Mouse (Mus musculus): ENCODE data around the gene Anxa2. TPM values are rescaled to one million over a fixed set of nuclear protein-coding genes. Genes with fewer than 3 reads are reported as not detected.

The Anxa2 gene
- total RNA-seq, 4 experiments from 2014 or later, result 48.1 to 87.1 (median 65.2) TPM

DNA sequence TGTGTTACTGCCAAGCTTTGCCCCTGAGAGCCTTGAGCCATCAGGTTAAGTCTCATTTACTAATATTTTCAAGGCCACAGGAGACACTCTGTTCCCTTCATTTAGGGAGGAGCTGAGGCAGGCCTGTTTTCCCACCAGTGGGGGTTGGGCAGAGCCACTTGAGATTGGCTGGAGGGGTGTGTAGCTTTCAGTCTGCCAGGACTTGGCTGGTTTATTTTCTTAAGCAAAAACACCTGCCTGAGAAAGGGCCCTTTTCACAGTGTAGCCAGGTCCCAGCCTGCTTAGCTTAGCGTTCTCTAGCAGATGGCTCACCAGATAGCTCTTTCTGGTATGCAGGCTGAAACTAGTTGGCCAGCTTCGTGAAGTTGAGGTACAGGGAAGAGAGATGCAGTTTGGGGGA is 5.6 kb downstream of the Anxa2 start:
- DNase-seq (ENCODE audit: low spot score), result no peak

DNA sequence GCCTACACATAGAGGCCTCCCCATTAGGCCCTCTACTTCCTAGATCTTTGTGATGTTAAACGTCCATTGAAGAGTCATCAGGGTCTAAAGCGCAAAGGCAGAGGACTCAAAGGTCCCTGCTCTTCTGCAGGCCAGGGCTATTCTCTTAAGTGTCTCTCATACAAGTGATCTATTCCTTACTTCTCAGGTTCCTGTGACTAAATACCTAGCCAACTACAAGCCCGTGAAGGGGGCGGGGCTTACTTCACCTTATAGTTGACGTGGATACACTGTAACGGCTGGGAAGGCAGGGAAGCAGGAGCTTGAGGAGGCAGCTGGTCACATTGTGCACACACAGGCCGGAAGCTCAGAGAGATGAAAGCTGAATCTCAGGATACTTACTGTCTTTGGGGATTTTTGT is 6.5 kb downstream of the Anxa2 start:
- DNase-seq (ENCODE audit: low spot score), result no peak

DNA sequence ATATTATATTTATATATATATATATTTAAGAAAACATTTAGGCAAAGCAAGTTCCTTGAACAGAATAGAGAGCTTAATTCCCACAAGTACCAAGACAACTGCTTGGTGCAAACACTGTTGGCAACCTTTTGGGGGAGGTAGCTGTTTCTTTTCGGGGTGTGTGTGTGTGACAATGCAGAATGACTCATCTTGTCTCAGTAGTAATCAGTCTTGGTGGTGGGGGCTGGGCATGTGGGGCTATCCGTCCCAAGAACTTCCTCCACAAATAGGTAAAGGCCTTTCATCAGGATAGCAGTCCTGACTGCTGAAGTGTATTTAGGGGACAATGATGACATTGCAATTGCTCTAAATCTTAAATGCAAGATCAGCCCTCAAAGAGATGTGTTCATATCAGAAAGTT is 9.6 kb downstream of the Anxa2 start:
- DNase-seq (ENCODE audit: low spot score), result no peak

DNA sequence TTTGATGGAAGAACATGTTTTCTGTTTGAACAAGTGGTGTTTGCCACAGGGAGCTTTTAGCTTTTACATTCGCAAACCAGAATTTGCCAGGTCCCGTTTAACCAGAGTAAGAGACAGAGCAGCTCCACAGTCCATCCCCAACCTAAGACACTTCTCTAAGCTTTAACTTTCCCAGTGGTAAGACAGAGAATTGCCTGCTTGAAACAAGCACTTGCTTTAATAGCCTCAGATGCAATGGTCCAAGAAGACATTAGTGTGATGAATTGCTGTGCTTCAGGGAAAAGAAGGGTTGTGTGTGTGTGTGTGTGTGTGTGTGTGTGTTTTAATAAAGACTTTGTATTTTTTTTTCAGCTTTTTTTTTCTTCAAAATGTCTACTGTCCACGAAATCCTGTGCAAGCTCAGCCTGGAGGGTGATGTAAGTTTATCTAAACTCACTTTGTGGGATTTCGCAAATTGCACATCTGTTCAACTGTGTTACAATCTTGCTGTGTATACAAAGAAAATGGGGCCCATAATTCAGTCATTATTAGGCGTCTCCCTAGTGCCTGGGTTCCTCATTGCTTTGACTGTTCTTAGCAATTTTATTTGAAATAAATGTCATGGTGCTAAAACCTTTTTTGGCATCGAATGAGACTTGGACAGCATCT is 10.8 kb downstream of the Anxa2 start:
- no peak for DNase-seq (ENCODE audit: low spot score)

DNA sequence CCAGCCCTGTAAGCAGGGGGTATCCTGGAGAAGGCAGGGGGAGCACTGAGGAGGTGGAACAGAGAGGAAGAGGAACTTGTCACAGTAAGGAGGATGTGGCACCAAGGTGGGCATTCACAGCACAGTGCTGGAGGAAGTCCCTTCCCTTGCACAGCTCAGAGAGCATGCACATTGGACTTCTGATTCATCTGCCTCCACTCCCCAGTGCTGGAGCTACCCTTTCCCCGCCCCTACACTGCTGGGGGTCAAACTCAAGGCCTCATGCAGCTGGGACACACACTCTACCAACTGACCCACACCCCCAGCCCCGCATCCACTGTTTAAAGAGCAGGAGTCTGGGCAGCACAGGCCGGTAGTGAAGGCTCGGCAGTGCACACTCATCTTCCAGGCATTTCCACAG is 12.7 kb downstream of the Anxa2 start:
- DNase-seq (ENCODE audit: low spot score), result no peak

DNA sequence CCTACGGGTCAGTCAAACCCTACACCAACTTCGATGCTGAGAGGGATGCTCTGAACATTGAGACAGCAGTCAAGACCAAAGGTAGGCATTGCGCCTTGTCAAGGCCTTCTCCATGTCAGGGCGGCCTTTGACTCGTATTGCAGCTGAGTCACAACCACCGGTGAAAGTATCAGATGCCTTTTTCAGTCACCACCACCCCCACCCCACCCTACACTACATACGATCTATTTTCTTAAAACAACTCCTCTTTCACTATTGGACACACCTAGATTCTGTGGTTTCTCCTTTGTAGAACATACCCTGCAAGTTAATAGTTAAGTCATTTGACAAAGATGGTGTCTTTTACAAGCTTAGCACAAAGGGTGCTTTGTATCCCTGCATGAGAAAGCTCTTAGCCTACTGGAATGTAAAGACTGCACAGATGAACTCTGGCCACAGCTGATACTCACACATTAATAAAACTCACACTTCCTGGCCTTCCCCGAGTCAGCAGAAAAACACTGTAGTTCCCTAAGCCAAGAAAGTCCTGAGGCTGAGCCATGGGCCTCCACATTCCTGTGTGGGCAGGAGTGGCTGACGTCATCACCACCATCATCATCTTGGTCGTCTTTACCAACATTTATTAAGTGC is 14.0 kb downstream of the Anxa2 start:
- DNase-seq (ENCODE audit: low spot score), result no peak

DNA sequence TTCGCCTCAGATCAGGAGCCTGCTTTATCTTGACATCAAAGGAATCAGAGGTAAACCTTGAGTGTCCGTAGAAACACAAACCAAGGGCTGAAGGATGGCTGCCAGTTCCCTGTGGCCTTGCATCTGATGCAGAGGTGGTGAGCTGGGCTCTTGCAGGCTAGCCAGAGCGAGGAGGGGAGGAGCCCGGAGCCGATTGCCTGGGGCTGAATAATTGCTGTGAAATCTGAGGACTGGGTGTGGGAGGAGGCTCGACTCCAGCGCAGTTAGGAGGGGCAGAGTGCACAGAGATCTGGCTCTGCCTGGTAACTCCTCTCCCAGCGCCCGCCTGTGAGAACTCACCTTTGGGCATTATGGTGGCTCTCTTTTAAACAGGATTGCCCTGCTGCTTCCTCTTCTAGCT is 15.6 kb downstream of the Anxa2 start:
- no peak for DNase-seq (ENCODE audit: low spot score)

DNA sequence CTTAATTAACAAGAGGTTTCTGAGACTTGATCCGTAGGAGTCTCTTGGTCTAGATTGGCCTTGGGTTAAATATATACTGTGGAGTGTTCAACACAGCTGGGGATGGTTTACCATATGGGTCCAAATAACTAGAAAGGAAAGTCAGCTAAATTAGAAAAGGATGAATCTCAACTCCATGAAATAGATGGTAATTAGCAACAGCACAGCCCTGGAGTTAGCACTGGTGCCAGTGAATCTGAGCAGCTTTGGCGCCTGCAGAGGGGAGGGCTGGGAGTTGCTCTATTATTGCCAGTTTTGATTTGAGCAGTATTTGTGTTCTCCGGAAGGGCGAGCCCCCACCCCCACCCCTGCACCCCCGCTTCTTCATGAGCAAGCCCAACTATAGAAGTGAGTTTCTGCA is 16.9 kb downstream of the Anxa2 start:
- DNase-seq (ENCODE audit: low spot score), result no peak

DNA sequence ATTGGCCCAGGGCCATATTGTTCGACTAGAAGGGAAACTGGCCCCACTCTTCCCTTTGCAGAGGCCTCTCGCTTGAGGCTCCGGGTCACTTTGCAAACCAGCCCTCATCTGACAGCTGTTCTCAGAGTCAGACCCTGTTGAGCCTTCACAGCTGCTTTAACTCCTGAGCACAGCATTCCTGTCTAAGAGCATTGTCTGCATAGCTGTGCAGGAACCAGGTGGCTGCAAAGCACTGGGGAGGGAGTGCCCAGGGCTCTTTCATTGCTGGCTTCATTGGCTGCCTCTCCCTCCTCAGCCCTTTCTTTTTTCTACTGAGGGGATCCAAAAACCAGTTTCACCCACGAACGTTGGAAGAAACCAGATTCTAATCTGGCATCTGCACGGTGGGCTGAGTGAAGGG is 17.5 kb downstream of the Anxa2 start:
- no peak for DNase-seq (ENCODE audit: low spot score)

DNA sequence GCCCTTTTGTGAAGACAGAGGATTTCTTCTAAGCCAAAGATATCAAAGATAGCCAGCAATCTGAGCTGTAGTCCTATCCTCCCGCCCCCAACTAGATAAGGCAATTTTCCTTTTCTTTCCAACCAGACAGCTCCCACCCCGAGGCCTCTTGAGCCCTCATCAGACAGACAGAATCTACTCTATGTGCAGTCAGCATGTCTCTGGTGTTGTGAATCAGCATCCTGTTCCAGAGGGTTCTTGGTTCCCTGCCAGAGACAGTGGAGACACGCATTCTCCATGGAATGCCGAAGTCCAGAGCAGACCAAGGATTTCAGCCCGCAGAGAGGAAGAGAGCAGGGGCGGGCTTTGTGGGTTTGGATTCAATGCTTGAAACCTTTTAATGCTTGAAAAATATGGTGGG is 19.3 kb downstream of the Anxa2 start:
- peak; percentile 91 for DNase-seq (ENCODE audit: low spot score)

DNA sequence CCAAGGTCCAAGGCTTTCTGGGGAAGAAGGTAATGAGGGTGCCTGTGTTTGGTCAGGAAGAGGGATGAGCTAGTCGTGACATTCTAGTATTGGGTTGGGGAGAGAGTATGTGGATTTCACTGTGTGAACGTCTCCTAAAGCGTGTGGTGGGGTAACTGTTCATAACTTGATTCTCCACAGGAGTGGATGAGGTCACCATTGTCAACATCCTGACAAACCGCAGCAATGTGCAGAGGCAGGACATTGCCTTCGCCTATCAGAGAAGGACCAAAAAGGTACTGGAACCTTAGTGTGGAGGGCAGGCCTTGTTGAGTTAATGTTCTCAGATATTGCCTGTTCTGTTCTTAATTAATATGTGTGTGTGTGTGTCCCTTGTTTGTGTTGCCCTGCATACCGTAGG is 22.5 kb downstream of the Anxa2 start:
- DNase-seq (ENCODE audit: low spot score), result no peak

DNA sequence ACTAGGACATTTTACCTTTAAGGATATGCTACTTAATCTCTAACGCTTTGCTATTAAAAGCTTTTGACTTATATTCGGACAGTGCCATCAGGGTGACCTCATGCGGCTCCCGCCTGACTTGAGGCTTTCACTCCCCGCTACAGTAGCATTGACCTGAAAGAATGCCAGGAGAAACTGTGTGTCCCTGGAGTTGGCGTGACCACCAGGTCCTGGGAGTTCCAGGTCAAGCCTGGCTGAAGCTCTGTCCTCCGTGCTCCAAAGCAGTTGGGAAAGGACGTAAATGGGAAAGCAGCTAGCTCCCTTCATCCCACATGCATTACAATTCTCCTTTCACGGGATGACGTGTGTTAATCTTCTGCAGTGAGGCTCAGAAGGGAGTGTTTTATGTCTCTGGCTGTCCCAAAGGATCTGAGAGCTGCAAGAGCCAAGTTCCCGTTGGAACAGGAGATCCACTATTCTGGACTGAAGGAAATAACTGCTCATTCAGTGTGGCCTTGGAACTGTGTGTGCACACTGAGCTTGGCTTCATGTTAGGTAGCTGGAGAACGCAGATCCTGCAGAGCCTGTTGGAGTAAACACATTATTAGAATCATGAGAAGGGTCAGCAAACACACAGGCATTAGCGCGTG is 23.9 kb downstream of the Anxa2 start:
- DNase-seq (ENCODE audit: low spot score), result peak; percentile 77

DNA sequence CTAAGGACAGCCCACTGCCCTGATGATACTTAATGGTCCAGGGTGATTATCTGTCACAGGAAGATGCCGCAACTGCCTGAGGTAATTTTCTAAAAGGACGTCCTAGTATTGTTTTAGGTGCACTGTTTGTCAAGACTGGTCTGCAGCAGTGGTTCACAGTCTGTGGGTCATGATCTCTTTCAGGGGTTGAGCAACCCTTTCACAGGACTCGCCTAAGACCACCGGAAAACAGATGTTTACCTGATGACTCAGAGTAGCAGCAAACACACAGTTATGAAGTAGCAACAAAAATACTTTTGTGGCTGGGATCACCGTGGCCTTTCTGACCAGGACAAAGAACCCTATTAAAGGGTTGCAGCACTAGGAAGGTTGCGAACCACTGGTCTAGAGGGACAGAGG is 24.4 kb downstream of the Anxa2 start:
- DNase-seq (ENCODE audit: low spot score), result no peak

DNA sequence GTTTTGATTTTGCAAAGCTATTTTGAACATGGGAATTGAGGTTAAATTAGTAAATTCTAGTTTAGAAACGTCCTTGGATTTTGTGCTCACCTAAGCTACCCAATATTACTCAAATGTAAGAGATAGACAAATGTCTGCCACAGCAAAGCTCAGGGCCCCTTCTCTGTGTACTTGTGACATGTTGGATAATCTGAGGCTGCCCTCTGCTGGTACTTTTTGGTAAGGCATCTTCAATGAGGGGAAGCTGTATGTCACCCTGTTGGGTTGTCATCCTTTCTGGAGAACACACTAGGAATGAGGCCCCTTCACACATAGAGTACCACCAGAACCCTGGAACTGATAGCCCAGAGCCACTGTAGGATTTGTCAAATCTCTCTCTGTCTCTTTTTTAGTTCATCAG is 26.9 kb downstream of the Anxa2 start:
- peak; percentile 92 for DNase-seq (ENCODE audit: low spot score)

DNA sequence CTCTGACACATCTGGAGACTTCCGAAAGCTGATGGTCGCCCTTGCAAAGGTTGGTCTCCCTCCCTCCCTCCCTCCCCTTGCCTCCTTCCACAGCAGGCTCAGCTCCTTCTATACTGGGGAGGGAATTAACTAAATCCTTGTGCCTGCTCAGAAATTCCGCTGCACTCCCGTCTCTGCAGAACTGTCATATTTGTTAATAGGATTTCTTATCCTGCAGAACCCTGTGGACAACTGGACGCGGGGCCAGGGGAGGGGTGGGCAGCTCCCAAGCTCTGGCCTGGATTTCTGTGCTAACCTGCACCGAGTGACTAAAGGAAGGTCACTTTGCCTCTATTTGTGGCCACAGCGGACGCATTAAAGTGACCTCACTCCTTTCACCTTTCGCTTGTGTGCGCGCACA is 30.4 kb downstream of the Anxa2 start:
- DNase-seq (ENCODE audit: low spot score), result no peak

DNA sequence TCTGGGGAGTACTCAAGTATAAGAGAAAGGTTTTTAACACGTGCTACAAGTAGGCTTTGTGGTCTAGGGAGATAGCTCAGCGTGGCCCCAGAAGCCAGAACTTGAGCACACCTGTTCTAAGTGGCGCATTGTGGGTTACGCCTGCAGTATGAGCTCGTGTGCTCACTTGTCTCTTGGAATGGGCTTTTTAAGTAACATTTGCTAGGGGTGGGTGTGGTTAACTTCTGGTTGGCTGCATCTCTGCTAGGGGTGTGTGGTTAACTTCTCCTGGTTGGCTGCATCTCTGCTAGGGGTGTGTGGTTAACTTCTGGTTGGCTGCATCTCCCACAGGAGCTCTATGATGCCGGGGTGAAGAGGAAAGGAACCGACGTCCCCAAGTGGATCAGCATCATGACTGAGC is 32.7 kb downstream of the Anxa2 start:
- DNase-seq (ENCODE audit: low spot score), result no peak

DNA sequence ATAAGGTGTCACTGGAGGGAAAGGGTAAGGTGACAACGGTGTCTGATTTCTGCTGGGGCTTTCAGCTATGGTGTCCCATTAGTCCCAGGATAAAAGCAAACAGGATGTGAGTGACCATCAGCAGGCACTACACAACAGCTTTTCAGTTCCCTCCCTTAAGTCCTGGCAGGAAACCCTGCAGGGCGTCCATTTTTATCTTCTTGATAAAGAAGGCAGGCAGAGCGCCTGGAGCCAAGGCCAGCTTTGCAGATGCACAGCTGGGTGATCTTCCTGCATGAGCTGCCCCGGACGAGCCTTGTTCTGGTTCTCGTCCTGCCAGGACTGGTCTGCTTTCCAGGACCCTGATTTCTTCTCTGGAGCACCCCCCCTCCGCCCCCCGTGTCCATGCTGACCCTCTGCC is 35.1 kb downstream of the Anxa2 start:
- DNase-seq (ENCODE audit: low spot score), result peak; percentile 35

DNA sequence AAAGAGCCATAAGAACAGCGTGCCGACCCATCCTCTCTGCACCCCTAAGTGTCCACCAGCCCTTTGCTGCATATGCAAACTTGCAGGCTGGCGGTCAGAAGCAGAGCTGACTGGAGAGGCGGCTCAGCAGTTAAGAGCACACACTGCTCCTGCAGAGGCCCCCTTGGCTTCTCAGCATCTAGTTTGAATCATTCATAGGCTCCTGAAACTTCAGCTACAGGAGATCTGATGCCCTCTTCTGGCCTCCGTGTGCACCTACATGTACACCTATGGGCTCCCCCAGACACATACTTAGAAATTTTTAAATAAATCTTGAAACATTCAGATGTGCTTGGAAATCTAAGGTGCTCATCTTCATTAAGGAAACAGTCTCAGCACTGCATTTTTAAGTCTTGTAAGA is 35.6 kb downstream of the Anxa2 start:
- DNase-seq (ENCODE audit: low spot score), result no peak

DNA sequence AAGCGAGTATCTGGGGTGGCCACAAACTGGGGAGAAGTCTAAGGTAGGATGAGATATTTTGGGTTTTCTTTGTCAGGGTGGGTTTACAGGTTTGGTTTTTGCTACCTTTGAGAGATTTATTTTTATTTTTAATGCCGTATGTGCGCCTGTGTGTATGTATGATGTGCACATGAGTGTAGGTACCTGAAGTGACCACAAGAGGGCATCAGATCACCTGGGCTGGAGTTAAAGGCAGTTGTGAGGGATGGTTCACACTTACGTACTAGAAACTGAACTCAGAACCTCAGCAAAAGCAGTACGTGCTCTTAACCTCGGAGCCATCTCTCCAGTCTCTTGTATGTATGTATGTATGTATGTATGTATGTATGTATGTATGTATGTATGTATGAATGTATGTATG is 39.4 kb downstream of the Anxa2 start:
- DNase-seq (ENCODE audit: low spot score), result no peak

DNA sequence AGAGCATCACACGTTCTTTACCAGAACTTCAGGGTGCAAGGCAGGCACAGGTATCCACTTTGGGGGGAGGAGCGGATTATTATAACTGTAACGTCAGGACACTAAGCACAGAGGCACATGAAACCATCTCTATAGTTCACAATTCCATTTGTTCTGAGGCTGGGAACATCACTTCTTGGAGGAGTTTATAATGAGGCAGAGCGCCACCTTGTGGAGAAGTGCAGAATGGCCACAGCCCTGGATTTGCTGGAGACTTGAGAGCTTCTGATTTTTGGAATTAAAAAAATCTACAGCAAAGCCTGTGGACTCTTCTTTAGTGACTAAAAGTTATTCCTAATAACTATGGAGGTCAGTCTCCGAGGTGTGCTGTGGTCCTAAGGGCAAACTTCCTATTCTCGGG is 49.1 kb downstream of the Anxa2 start:
- peak; percentile 64 for DNase-seq (ENCODE audit: low spot score)

DNA sequence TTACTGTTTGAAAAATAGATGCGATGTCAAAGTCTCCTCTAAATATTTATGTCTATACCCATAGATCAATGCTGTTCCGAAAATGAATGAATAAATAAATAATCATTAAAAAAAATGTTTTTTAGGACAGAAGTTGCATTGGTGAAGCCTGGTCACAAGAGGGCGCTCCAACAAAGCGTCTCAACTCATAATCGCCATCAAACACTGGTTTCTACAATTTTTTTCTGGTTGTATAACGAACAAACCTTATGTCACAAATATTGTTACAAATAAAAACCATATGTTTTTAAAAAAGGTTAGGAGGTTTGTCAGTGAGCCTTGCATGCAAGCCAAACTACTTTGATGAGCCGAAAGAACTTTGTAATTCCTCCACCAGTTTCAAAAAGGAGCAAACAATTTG is 52.2 kb downstream of the Anxa2 start:
- DNase-seq (ENCODE audit: low spot score), result peak; percentile 13

DNA sequence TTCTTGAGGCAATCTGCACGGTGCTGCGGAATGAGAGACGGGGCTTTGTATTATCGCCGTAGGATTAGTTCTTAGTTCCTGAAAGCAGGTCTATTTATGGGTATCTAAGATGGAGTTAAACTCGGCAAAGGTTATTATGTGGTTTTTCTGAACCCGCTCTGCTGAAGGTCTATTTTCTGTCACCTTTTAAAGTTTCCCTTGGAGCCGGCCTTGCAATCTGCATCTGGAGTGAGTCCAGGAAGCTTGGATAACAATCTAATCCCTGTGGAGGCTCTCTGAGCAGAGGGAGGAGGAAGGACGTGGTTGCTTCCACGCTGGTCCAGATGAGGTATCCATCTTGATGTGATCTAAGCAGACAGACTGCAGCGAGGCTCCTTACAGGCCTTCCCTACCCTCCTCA is 53.8 kb downstream of the Anxa2 start:
- no peak for DNase-seq (ENCODE audit: low spot score)

DNA sequence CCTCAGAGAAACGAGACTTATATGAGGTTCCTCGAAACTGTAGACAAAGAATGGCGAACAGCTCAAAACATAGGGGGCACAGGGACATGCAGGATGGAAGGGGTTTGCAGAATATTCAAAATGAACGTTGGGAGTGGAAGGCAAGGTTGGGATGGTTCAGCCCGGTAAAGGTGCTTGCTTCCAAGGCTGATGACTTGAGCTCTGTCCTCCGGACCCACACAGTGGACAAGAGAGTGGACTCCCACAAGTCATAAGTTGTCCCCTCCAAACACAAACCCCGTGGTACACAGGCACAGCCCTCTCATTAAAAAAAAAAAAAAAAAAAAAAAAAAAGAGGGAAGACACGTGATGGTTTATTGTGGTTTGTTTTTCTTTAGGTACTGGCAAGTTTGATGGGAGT is 54.6 kb downstream of the Anxa2 start:
- DNase-seq (ENCODE audit: low spot score), result no peak
